Mouse (Mus musculus): ENCODE results near the gene Gm4567. TPM values are rescaled to one million over a fixed set of nuclear protein-coding genes. Genes with fewer than 3 reads are reported as not detected.
"Not testable (repeated sequence)": the region's sequence is repeated elsewhere in the genome, so short reads cannot be mapped to it uniquely, and the experiment has no call there.

Gene Gm4567
- total RNA-seq (2014; rRNA removed) (not detected in 2 replicates), polyA plus RNA-seq (2012; rRNA removed) (not detected in 2 replicates)

DNA sequence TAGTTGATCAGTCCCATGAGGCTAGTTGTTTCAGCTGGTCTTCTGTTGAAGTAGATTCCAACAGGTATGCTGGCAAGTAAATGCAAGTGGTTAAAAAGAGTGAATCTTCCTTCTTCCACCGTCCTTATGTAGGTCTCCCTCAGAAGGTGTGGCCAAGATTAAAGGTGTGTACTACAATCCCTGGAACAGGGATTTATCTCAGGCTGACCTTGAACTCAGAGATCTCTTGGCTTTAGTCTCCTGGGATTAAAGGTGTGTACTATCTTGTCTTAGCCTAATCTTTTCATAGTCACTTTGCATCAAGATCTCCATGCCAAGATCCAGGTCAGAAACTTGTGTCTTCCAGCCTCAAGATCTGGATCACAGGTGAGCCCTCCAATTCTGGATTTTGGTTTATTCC is at the start of gene Gm4567:
TSS of gene Gm4567 (minus strand) at position 101 of the 400 bp plus-strand sequence.
- WGBS = no CpG with 5 or more reads among the region's 1 CpGs
- H3K4me1 ChIP-seq (ENCODE audit: control insufficient read depth, insufficient read depth, low read length); H3K9ac ChIP-seq (ENCODE audit: low read depth, low read length); H3K27me3 ChIP-seq (ENCODE audit: control insufficient read depth, insufficient read depth, low read length); H3K27ac ChIP-seq (replicated peaks; ENCODE audit: insufficient read depth, low read depth, low read length); DNase-seq (ENCODE audit: extremely low read depth, low read depth, low spot score); H3K79me2 ChIP-seq (ENCODE audit: control insufficient read depth, insufficient read depth, low read length); H3K4me3 ChIP-seq (ENCODE audit: insufficient read depth, low read depth, low read length); H3K36me3 ChIP-seq (ENCODE audit: control insufficient read depth, insufficient read depth, low read length): not testable (repeated sequence)

DNA sequence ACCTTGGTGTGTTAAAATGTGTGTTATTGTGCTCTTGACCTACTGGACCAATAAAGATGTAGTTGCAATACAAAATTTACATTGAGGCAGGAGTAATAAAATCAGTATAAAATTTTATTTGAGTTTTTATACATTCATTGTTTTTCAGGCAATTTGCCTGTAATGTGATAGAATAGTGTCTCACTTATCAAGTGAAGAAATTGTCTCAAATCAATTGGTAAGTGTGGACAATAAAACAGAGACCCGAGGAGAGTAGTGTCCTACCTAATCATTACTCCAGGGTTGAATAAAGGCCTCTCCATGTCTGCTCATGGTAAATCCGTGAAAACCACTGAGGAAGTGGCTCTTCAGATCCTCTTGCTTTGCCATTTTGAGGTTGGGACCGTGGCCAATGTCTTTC is 41.9 kb upstream of the Gm4567 start, which contains the start of gene Vmn1r157:
TSS of gene Vmn1r157 (plus strand) at position 301 of the 400 bp plus-strand sequence.
- H3K9ac ChIP-seq (ENCODE audit: low read depth, low read length); H3K36me3 ChIP-seq (ENCODE audit: control insufficient read depth, insufficient read depth, low read length); H3K27me3 ChIP-seq (ENCODE audit: control insufficient read depth, insufficient read depth, low read length); H3K4me3 ChIP-seq (ENCODE audit: insufficient read depth, low read depth, low read length); H3K27ac ChIP-seq (replicated peaks; ENCODE audit: insufficient read depth, low read depth, low read length); H3K79me2 ChIP-seq (ENCODE audit: control insufficient read depth, insufficient read depth, low read length); H3K4me1 ChIP-seq (ENCODE audit: control insufficient read depth, insufficient read depth, low read length); DNase-seq (ENCODE audit: extremely low read depth, low read depth, low spot score): not testable (repeated sequence)
- 23% methylated on average over 2 of the region's 3 CpGs for WGBS

DNA sequence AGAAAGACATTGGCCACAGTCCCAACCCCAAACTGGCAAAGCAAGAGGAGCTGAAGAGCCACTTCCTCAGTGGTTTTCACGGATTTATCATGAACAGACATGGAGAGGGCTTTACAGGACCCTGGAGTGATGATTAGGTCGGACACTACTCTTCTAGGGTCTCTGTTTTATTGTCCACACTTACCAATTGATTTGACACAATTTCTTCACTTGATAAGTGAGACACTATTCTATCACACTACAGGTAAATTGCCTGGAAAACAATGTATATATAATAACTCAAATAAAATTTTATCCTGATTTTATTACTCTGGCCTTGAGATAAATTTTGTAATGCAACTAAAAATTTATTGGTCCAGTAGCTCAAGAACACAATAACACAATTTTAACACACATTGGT is 27.3 kb downstream of the Gm4567 start, which contains the start of gene Gm8693:
TSS of gene Gm8693 (minus strand) at position 101 of the 400 bp plus-strand sequence.
- H3K79me2 ChIP-seq (ENCODE audit: control insufficient read depth, insufficient read depth, low read length); H3K27me3 ChIP-seq (ENCODE audit: control insufficient read depth, insufficient read depth, low read length); H3K27ac ChIP-seq (replicated peaks; ENCODE audit: insufficient read depth, low read depth, low read length); H3K4me3 ChIP-seq (ENCODE audit: insufficient read depth, low read depth, low read length); DNase-seq (ENCODE audit: extremely low read depth, low read depth, low spot score); H3K36me3 ChIP-seq (ENCODE audit: control insufficient read depth, insufficient read depth, low read length); H3K4me1 ChIP-seq (ENCODE audit: control insufficient read depth, insufficient read depth, low read length); H3K9ac ChIP-seq (ENCODE audit: low read depth, low read length): not testable (repeated sequence)
- WGBS = no CpG with 5 or more reads among the region's 2 CpGs

Other genes starting within 250 kb of the Gm4567 start
- not detected in 2 replicates for gene Vmn1r151, start 220.0 kb downstream of the Gm4567 start, total RNA-seq (2014; rRNA removed)
- gene Vmn1r151, start 220.0 kb downstream of the Gm4567 start, polyA plus RNA-seq (2012; rRNA removed) = not detected in 2 replicates
- gene Vmn1r152, start 196.7 kb downstream of the Gm4567 start, total RNA-seq (2014; rRNA removed) = not detected in 2 replicates
- gene Vmn1r152, start 196.7 kb downstream of the Gm4567 start, polyA plus RNA-seq (2012; rRNA removed) = not detected in 2 replicates
- not detected in 2 replicates for gene Gm8677, start 184.8 kb downstream of the Gm4567 start, total RNA-seq (2014; rRNA removed)
- gene Gm8677, start 184.8 kb downstream of the Gm4567 start, polyA plus RNA-seq (2012; rRNA removed) = not detected in 2 replicates
- not detected in 2 replicates for gene Gm4201, start 154.4 kb downstream of the Gm4567 start, total RNA-seq (2014; rRNA removed)
- not detected in 2 replicates for gene Gm4201, start 154.4 kb downstream of the Gm4567 start, polyA plus RNA-seq (2012; rRNA removed)
- gene Gm4565, start 131.6 kb downstream of the Gm4567 start, total RNA-seq (2014; rRNA removed) = not detected in 2 replicates
- not detected in 2 replicates for gene Gm4565, start 131.6 kb downstream of the Gm4567 start, polyA plus RNA-seq (2012; rRNA removed)
- gene Vmn1r155, start 61.7 kb downstream of the Gm4567 start, total RNA-seq (2014; rRNA removed) = not detected in 2 replicates
- not detected in 2 replicates for gene Vmn1r155, start 61.7 kb downstream of the Gm4567 start, polyA plus RNA-seq (2012; rRNA removed)
- not detected in 2 replicates for gene Gm8693, start 27.4 kb downstream of the Gm4567 start, total RNA-seq (2014; rRNA removed)
- gene Gm8693, start 27.4 kb downstream of the Gm4567 start, polyA plus RNA-seq (2012; rRNA removed) = not detected in 2 replicates
- gene Vmn1r157, start 42.0 kb upstream of the Gm4567 start, total RNA-seq (2014; rRNA removed) = not detected in 2 replicates
- gene Vmn1r157, start 42.0 kb upstream of the Gm4567 start, polyA plus RNA-seq (2012; rRNA removed) = not detected in 2 replicates
- gene Vmn1r158, start 71.1 kb upstream of the Gm4567 start, total RNA-seq (2014; rRNA removed) = not detected in 2 replicates
- not detected in 2 replicates for gene Vmn1r158, start 71.1 kb upstream of the Gm4567 start, polyA plus RNA-seq (2012; rRNA removed)
- gene Vmn1r159, start 123.9 kb upstream of the Gm4567 start, total RNA-seq (2014; rRNA removed) = not detected in 2 replicates
- gene Vmn1r159, start 123.9 kb upstream of the Gm4567 start, polyA plus RNA-seq (2012; rRNA removed) = not detected in 2 replicates
- not detected in 2 replicates for gene Vmn1r160, start 151.5 kb upstream of the Gm4567 start, total RNA-seq (2014; rRNA removed)
- gene Vmn1r160, start 151.5 kb upstream of the Gm4567 start, polyA plus RNA-seq (2012; rRNA removed) = not detected in 2 replicates